Mouse (Mus musculus): ENCODE measurements around the gene Ckm.

Ckm gene

DNA sequence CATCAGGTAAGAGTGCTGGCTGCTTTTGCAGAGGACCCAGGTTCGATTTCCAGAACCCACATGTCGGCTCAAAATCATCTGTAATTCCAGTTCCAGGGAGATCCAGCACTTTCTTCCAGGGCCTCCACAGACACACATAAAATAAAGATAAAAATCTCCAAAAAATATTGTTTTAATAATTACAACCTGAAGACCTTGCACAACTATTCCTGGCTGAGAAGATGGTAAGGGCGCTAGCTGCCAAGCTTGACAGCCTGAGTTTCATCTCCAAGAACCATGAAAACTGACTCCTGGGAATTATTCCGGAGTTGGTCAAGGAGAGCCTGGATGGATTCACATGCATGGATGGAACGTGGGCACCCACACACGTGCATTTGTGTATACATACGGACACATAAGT lies at the start of gene Ckm:
Gene Ckm, plus strand, starts transcription at position 301 of the 400 bp plus-strand sequence.
- no peak for DNase-seq (ENCODE audit: low spot score)

DNA sequence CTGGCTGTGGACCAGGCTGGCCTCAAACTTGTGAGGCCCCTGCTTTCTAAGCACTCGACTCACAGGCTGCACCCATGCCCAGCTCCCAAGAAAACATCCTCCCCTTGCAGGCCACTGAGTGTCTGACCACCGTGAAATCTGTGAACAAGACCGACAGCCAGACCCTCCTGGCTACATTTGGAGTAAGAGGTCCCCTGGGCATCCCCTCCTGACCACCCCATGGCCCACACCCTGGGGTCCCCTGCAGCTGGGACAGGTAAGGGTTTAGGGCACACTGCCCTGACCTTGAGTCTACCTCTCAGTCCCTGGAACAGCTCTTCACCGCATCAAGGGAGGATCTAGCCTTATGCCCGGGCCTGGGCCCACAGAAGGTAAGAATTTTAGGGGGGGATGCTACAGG lies 49.6 kb upstream of the Ckm start:
- no peak for DNase-seq (ENCODE audit: low spot score)

DNA sequence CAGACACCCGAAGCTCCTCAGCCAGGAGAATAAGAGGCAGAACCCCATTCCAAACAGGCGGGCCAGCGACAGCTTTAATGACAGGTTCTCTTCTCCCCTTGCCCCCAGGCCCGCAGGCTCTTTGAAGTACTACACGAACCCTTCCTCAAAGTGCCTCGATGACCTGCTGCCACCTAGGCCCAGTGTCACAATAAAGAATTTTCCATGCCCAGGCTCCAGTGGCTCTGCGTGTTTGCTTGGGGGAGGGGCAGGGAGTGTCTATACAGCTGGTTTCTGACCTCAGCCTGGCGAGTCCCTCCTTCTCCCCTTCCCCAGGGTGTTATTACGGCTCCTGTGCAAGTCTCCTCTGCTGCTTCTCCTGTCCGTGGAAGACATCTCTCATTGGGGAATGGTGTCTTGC lies 48.3 kb upstream of the Ckm start:
- DNase-seq (ENCODE audit: low spot score) = no peak

DNA sequence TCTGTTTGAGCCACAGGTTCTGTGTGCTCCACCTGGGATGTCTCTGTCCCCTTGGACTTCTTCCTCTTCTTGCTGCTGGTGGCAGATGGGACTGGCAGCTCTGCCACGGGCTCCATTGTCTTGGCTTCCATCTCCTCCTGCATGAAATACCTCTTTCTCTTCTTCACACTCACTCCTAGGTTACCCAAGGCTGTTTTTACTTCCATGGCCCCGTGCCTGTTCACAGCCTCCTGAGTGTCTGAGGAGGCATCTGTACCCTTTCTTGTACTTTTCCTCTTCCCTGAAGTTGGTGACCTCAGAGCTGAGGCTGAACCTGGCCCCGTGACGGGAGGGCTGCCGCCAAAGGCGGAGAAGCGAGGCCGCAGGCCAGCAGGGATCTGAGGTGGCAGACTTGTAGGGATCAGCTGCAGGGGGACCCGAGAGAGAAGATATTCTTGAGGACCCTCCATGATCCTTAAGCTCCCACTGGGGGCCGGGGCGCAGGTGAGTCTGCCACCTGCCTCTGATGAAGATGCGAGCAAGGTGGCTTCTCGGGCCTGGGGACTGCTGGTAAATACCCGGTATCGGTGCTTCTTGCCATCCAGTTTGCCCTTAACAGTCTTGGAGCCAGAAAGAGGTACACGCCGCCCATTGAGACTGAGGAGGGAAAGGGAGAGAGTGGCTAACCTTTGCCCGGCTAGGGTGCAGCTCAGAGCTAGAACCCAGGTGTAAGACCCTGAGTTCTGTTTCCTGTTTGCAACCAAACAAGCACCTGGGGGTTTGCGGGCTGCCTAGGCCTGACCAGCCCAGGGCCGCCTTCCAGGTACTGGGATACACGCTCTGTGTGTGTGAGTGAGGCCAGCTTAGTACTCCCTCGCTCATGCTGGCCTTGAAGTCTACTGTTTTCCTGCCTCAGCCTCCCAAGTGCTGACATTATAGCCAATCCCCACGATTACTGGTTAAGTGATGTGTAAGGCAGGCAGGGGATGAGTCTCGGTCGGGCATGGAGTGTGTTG lies 46.9 kb upstream of the Ckm start:
- no peak for DNase-seq (ENCODE audit: low spot score)

DNA sequence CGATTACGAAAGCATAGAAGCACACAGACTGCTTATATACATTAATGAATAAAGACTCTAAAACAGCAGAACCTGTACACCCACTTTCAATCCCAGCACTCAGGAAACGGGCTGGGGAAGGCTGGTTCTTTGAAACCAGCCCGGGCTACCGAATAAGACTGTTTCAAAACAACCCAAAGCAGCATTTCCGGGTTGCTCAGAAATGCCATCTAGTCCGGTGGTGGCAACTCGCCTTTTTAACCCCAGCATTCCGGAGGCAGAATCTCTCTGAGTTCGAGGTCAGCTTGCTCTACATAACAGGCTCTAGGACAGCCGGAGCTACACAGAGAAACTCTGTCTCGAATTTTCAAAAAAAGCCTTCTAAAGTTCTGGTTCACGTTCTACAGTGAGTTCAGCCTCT lies 45.9 kb upstream of the Ckm start:
- no peak for DNase-seq (ENCODE audit: low spot score)

DNA sequence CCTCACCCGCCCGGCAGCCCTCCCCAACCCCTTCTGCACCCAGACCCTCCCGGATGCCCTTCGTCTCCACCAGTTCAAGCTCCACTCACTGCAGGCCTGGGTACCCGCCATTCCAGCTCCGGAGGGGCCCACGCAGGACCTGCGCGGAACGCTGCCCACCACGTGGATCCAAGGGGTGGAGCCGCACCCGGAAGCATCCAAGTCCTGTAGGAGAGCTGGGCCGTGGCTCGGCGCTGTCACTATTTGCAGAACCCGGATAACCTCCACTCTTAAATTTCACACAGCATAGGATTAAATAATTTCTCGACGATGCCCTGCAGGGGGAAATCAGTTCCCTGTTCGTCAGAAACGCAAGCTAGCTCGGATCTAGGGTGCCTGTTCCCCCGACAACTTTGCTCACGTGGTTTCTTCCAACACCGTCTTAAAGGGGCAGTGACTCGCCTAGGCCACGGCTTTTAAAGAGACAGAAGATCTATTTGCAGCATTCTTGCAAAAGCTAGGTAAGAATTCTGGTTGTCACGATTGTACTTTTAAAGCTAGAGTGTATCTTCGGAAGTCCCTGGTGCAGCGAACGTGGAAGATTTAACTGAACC lies 45.2 kb upstream of the Ckm start, which contains the start of the genes Cd3eap and Ppp1r13l:
Gene Cd3eap, minus strand, starts transcription at position 185 of the 593 bp plus-strand sequence.
Gene Ppp1r13l, plus strand, starts transcription at position 451 of the 593 bp plus-strand sequence.
- DNase-seq (ENCODE audit: low spot score) = peak; percentile 71

DNA sequence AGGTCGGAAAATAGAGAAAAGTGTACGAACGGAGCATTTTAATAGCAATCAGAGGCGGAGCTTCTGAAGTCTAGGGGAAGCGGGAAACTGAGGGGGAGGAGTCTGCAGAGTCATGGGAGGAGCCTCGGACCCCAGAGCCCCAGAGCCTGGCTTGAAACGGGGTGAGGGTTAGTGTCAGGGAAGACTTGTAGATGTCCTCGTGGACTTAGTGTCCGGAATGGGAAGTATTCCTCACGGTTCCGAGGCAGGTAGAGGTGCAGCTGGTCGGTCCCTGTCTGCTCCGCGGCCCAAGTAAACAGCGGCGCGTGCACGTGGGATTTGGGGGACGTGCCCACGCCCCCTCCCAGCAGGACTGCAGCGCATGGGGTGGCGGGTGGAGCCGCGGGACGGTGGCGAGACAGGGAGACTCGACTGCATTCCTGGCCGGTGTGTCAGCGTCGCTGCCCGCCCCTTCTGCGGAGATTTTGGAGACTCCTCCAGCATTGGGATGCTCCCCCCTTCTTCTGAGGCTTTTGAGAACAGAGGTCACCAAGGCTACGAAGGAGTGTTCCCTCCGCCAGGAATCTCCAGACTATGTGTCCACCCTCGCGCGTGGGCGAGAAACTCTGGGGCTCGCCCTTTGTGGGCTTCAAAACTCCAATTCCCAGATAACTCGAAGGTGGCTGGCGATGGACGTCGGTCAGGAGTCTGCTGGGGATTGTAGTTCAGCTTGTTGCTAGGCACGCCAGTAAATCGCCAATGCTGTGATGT lies 44.5 kb upstream of the Ckm start:
- peak; percentile 56 for DNase-seq (ENCODE audit: low spot score)

DNA sequence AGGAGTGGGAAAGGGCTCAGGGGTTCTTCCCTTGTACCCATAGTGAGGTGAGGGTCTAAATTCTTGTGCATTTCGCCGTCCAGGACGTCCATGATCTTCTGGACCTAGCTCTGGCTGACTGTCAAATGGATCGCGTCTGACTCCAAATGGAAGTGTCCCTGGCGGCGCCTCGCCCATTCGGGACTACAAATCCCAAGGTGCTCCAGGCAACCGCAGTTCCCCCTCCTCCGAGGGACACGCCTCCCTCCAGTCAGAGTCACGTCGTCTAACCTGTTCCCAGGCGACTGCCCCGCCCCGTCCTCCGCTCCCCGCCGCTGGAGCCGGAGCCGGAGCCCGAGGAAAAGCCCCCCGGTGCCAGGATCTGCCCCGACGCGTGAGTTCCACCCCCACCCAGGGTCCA lies 43.6 kb upstream of the Ckm start:
- DNase-seq (ENCODE audit: low spot score) = peak; percentile 90

DNA sequence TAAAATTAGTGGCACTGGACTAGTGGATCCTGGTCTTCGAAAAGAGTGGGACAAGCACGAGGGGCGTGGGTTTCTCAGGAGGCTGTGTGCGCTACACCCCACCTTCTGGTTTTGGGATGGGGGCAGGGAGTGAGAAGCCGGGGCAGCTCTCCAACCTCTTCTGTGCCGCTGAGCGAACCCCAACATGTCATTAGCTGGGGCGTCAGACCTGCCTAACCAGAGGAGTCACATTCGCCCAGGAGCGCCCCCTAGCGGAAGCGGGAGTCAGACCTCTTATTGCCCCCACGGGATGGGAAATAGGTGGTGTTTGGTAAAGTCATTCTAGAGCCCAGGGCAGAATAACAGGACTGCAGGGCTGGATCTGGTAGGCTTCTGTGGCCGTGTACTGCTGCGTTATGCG lies 42.9 kb upstream of the Ckm start:
- DNase-seq (ENCODE audit: low spot score) = no peak

DNA sequence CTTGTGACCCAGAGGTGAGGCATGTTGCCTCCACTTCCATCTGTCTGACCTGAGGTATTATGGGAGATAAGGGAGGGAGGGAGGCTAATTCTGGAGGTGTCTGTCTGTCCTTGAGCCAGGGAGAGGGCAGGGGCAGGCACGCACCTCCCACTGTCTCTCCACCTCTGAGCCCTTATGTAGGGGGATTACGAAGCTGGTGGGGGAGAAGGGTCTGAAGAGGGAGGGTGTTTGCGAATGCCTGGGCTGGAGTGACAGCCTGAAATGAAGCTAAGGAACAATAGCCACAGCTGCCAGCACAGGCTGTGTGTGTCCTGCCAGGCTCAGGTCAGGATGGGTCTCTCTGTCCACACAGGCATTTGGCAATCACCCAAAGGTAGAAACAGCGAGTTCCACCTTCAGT lies 42.3 kb upstream of the Ckm start:
- DNase-seq (ENCODE audit: low spot score) = no peak

DNA sequence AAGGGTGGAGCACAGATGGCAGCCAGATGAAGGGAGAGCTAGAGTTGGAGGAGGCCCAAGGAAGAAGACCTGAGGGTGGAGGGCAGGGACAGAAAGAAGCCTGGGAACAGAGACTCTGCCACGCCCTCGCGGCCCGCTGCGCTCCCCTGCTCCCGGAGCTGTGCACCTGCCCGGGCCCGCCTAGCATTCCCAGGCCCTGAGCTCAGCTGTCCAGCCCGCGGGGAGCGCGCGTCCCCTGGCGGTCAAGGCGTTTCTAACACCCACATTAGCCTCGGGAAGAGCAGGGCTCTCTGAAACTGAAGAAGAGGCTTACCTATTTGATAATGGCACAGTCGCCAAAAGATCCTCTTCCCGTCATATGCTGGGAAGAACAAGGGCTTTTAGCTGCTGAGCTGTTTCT lies 40.7 kb upstream of the Ckm start:
- peak; percentile 42 for DNase-seq (ENCODE audit: low spot score)

DNA sequence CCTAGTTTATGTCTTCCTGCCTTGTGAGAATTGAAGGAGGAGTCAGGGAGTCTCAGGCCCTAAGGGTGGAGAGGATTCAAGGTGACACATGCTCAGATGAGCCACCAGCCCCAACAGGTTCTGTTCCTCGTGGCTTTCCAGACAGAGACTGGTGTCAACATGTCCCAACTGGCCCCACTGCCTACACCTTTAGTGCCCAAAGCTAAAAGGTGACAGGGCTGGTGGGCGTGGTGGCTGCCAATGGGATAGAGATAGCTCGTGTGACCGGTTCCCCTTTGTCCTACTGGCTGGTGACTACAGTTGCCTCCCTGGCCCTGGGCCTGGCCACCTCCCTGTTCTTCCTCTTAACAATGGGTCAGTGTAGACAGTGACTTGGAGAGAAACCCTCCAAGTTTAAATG lies 39.2 kb upstream of the Ckm start:
- DNase-seq (ENCODE audit: low spot score) = no peak

DNA sequence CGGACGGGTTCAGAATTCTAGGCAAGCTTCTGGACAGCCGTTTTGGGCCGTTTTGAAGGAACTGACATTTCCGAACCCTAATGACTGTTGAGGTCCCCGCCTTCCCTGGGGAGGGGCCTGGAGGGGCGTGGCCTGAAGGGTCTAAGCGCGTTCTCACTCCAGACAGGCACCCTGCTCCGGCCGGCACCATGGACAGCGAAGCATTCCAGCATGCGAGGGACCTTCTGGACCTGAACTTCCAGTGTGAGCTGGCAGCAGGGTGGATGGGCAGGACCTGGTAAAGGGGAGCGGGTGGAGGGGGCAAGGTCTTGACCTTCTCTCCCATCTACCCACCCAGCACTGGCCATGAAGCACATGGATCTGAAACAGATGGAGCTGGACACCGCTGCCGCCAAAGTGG lies 36.2 kb upstream of the Ckm start:
- DNase-seq (ENCODE audit: low spot score) = no peak

DNA sequence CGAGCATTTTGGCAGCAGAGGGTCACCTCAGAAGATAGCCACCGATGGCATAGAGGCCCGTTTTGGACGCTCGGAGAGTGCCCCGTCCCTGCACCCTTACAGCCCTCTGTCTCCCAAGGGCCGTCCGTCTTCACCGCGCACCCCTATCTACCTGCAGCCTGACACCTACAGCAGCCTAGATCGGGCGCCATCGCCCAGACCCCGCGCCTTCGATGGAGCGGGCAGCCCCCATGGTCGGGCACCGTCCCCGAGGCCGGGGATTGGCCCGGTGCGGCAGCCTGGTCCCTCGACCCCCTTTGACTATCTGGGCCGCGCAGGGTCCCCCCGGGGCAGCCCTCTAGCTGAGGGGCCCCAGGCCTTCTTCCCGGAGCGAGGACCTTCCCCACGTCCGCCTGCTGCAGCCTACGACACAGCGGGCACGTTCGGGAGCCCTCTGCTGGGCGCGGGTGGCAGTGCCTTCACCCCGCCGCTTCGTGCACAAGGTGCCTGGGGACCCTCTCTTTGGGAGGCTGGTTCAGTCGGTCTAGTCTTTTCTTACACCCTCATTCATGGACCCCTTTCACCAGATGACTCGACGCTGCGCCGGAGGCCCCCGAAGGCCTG lies 34.7 kb upstream of the Ckm start:
- no peak for DNase-seq (ENCODE audit: low spot score)

DNA sequence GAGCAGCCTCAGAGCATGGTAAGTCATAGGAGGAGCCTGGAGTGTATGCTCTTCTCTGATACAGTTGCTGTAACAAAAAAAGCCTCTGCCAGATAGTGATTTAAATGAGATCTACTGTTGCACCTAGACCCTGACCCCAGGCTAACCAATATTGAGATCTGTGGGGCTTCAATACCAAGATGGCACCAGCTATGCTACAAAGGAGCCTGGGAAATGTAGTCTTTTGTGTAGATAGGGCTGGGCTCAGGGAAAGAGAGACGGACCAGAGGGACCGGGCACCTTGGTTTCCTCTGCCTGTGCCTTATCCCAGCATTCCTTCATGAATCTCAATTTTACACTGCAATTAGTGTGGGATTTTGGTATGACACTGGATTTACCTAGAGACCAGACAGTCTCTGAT lies 31.2 kb upstream of the Ckm start:
- DNase-seq (ENCODE audit: low spot score) = no peak

DNA sequence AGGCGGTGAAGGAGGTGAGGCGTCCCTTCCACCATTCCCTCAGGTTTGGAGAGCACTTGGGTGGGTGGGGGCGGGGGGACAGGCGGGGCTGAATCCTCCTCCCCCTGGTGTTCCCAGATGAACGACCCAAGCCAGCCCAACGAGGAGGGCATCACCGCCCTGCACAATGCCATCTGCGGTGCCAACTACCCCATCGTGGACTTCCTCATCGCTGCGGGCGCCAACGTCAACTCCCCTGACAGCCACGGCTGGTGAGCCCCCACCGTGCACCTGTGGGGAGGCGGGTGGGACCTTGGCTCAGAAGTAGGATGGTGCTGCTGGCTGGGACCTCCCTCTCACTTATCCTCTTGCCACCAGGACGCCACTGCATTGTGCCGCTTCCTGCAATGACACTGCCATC lies 29.2 kb upstream of the Ckm start:
- DNase-seq (ENCODE audit: low spot score) = no peak

DNA sequence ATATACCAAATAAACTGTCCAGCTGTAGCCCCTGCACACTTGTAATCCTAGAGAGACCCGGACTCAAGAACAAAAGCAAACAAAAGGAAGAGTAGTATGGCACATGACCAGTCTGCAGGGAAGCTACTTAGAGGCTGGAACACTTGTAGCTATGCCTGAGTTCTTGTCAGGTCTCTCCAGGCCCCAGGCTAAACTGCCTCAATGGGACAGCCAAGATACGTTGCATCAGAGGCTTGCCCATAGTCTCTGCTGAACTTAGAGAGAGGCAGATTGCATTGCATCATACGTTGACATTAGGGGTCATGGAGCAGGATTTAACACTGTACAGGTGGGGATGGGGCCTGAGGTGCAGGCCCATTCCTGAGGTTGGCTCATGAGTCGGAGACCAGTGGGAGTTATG lies 28.6 kb upstream of the Ckm start:
- no peak for DNase-seq (ENCODE audit: low spot score)

DNA sequence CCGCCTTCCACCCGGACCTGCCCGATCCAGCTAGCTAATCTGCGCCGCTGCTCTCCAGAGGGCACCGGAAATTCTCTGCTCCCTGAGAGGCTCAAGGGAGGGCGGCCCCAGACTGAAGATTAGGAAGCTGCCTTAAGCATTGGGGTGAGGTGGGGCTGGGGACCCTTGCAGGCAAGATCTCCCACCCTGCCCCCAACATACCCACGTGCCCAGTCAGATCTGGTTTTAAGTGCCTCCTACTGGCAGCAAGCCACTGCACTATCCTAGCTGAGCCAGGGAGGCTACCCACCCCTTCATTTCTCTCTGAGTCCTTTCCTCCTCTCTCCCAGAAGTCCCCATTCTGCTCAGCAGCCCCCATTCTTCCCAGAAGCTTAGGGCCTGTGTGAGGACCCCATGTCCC lies 26.5 kb upstream of the Ckm start:
- DNase-seq (ENCODE audit: low spot score) = no peak

DNA sequence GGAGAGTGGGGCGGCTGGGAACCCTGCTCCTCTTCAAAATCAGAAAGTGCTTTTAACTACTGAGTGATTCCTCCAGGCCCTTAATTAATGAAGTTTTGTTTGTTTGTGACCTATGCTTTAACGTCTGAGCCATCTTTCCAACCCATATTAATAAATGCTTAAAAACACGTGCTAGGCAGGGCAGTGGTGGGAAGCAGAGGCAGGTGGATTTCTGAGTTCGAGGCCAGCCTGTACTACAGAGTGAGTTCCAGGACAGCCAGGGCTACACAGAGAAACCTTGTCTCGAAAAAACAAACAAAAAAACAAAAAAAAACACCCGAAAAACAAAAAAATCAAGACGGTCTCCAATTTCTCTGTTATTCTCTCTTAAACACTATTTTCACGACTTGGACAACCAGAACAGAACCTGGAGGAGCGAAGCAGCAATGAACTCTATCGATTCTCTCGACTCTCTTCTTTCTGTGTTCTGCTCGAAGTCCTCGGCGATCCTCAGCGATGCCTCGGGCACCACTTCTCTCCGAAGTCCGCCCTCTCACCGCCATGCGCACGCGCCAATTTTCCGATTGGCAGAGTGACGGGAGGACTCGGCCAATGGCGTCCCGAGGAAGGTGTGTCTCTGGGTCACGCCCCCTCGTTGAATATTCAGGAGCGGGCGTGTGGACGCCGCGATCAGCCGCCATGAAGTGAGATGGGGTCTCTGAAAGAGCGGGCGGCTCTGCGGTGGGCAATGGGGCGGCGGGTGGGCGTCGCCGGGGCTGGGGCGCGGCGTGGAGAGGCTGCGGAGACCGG lies 23.0 kb upstream of the Ckm start, which contains the start of gene Ercc2:
Gene Ercc2, plus strand, starts transcription at position 634 of the 789 bp plus-strand sequence.
- DNase-seq (ENCODE audit: low spot score) = peak; percentile 97

DNA sequence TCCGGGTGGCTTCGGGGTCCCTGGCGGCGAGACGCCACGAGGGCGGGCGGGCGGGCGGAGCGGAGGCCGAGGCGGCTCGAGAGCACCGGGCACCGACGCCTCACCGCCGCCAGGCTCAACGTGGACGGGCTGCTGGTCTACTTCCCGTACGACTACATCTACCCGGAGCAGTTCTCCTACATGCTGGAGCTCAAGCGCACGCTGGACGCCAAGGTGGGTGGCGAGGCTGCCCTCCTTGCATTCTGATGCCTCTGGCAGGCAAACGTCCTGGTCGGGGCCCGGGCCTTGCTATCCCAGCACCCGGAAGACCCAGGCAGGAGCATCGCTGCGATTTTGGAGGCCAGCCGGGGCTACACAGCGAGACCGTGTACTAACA lies 22.4 kb upstream of the Ckm start:
- no peak for DNase-seq (ENCODE audit: low spot score)

DNA sequence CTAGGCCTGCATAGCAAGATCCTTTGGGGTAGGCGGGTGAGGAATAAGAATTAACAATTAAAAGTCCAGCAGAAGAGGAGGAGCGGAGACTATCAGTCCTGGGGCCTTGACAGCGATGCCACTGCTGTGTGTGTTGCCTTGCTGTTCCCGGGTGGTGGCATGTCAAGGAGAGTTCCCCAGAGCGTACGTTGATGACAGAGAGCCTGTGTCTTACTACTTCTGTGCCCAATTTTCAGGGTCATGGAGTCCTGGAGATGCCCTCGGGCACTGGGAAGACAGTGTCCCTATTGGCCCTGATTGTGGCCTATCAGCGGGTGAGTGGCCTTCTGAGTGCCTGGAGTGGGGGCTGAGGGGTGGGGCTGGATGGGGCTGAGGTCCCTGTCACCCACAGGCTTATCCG lies 20.9 kb upstream of the Ckm start:
- no peak for DNase-seq (ENCODE audit: low spot score)
